Mouse (Mus musculus) ovary, postnatal 14 days (tissue): ENCODE data around the gene Tldc2.

Source experiments
- DNase-seq: peaks from one replicate; pipeline ENCODE4 v3.0.0; 2022; ENCODE audit warnings: low spot score

The Tldc2 gene

DNA sequence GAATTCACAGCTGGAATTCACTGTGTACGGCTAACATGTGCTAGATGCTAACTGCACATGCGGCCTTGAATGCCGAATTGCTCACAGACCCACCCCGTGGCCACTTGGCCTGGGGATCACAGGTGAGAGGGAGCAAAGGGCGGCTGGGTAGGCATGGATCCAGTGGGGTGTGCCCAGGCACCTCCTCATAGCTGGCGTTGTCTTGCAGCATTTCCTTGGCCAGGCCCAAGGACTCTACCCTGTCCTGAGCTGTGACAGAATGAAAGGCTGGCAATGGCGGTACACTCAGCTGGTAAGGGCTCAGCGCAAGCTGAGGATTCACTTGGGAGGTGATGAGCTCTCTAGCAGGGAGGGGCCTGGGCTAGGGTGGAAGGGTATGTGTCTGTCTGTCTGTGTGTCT, at the start of gene Tldc2:
Gene Tldc2, plus strand, starts transcription at position 260 of the 400 bp plus-strand sequence.
- no peak for DNase-seq

DNA sequence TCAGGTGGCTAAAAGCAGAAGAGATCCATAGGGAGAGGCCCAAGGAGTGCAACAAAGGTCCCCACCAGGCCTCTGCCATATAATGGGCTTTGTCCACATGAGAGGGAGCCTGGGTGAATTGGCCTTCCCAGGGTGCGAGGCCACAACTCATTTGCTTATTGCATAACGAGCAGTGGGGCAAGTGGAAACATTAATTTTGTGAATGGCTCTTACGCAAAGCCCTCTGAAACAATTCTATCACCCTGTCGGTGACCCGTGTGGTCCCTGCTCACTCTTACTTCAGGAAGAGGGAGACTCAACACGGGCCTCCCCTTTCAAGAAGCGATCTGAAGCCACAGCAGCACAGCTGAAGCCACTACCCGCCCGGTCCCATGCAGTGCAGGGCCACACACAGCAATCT, 49.6 kb upstream of the Tldc2 start:
- DNase-seq, result no peak

DNA sequence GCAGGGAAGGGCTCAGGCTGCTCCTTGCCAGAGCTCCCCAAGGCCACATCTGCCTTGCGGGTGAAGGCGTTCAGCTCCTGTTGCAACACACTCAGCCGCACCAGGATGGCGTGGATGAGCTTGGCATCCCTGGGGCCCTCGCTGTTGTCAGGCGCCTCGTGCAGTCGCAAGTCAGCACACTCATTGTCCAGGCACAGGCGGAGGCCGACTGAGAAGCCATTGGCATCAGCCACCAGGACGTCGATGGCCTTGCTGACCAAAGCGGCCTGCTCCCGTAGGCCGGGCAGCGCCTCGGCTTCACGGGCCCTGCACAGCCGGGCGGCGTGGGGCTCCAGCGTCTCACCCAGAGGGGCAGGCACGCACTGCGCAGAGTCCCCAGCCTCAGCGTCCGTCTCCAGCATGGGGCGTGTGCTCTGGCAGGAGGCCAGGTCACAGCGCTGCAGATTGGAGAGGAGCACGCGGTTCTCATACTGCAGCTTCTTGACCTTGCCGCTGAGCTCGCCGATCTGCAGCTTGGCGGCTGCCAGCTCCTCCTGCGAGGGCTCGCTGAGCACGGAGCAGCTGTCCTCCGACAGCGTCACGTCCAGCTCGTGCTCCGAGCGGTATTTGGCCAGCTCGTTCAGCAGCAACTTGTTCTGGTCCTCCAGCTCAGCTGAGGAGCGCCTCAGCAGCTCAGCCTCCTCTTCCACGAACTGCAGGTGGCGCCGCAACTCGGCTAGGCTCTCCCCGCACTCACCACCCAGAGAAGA, 46.8 kb upstream of the Tldc2 start:
- no peak for DNase-seq

DNA sequence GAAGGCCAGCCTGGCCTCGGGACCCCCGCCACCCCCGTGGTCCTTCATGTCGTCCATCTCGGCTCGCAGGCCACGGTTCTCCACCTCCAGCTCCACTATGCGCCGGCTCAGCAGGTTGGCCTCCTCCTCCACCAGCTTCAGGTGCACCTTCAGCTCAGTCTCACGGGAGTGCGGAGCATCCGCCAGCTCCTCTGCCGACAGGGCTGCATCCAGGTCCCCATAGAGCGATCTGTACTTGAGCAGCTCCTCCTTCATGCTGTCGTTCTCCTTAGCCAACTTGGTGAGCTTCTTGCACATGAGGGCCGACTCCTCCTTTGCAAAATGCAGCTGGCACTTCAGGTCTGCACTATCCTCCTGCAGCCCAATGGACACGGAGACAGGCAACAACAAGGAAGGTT, 46.2 kb upstream of the Tldc2 start:
- no peak for DNase-seq

DNA sequence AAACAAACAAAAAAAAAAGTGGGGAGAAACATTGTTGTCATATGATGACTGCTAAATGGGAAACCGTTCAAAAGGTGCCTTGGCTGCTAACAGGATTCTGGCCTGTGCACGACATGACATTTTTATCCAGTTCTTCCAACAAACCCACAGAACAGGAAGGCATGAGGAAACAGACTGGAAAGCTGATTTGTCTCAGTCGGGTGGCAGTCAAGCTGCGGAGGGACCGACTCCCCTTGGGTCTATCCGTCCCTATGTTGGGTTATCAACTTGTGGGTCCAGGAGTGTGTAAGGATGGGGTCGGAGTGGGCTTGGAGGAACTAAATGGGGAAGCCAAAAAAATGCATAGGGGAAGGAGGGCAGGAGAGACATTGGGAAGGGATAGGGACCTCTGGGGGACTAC, 45.4 kb upstream of the Tldc2 start:
- no peak for DNase-seq

DNA sequence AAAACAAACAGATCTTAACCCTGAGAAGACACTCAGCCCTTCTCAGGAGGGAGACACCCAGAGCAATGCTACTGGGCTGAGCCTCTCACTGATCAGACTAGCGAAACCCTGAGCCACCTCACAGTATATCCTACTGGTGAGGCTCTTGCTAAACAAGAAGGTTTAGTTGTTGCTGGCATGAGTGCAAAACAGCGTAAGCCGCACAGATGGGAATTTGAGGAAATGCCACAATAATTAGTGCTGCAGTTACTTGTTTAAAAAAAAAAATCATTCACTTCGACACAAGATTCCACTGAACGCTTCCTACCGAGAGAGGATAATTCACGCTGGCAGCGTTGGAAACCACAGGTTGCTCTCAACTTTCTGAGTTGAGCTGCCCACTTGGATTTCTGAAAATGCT, 43.3 kb upstream of the Tldc2 start:
- DNase-seq, result no peak

DNA sequence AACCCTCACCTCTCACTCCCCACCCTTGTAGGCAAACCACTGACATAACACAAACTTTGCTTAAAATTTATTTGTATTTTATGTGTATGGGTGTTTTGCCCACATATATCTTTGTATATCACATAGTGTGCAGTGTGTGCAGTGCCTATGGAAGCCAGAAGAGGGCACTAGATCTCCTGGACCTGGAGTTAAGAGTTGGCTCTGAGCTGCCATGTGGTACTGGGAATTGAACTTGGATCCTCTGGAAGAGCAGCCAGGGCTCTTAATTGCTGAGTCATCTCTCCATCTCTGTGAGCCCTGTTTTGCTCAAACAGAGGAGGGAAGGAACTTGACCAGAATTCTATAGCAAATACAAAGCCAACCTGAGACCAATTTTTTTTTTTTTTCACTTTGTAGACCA, 42.9 kb upstream of the Tldc2 start:
- no peak for DNase-seq

DNA sequence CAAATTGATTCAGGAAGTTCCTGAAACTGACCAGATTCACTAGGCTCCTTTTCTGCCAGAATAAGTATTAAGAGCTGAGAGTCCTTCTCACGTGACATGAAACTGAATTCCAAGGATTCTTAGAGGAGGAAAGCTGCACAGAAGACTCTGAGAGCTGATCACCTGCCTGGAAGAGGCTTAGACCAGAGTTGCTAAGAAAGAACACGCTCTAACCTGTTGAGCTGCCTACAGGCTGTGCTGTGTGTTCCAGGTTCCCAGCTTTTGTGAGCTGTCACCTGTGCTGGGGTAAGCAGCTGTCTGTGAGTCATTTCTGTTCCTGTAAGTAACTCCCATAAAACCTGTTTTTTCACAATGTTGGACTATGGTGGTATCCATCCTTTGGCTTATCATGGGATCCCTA, 40.9 kb upstream of the Tldc2 start:
- no peak for DNase-seq

DNA sequence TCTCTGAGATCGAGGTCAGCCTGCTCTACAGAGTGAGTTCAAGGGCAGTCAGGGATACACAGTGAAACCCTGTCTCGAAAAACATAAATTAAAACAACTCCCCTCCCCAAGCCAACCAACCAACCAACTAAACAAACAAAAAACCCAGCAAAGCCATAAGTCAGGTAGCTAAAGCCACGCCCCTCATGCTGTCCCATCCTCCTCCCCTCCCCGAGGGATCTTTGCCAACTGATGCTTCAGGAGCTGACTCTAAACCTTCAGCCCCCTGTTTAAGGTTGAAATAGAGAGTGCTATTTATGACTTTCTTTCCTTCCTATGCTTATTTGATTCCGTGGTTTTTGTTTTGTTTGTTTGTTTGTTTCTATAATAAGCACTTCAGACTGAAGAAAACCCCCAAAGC, 39.9 kb upstream of the Tldc2 start:
- DNase-seq, result no peak

DNA sequence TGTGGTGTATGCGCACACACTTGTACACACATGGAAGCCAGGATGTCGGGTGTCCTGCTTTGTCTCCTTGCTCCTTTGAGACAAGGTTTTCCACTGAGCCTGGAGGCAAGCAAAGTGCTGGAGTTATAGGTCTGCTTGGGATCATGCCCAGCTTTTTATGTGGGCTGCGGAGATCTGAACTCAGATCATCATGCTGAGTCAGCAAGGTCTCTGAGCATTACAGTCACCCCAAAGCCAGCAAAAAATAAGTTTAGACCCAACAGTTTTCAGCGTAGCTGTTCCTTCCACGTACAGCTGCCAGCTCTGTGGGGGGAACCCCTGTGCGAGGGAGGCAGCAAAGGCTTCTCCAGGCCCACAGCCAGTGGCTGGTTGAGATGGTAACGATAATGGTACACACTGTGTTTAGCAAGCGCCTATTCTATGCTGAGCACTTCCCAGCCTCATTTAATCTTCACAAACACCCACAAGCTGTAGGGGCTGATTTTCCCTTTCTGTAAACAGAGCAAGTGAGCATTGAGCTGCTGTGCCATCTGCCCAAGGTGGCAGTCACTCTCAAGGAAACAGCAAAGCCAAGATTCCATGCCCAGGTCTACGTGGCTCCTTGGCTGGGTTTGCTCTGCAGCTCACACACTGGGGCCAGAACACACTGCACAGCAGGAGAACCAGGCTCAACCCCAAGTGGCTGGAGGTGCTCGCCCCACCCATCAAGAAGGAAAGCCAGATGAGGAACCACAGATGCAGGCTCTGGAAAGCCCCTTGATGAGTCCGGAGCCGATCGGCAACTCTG, 38.3 kb upstream of the Tldc2 start:
- DNase-seq, result no peak

DNA sequence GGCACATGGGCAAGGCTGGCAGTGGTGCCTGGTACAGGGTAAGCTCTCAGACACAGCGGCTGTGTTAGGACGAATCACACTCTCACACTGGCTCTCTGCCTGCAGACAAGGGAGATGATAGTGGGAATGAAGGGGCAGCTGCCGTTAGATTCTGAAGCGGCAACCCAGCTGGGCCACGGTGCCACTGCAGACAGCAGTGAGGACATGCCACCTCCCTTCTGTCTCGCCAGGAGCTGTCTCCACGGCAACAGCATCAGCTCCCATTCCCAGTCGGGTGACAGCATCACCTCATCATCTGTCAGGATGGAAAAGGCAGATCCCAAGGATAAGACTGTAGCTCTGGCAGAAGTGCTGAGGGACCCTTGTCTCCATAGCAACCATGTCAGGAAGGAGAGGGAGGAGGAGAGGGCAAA, 37.0 kb upstream of the Tldc2 start:
- no peak for DNase-seq

DNA sequence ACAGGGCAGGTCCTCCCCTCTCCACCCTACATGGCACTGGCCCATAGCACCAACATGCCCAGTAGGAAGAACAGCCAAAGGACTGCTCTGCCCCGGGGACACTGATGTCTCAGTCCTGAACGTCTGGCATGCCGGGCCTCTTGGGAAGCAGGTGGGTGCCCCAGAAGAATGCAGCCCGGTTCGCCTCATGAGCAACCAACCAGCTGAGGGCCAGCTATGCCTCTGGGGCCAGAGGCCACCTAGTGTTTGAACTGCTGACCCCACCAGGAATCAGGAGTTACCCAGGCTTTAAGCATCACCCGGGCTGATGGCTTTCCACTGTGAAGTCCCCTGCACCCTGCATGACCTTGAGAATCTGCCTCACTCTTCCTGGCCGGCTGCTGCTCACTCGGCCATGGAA, 34.4 kb upstream of the Tldc2 start:
- no peak for DNase-seq

DNA sequence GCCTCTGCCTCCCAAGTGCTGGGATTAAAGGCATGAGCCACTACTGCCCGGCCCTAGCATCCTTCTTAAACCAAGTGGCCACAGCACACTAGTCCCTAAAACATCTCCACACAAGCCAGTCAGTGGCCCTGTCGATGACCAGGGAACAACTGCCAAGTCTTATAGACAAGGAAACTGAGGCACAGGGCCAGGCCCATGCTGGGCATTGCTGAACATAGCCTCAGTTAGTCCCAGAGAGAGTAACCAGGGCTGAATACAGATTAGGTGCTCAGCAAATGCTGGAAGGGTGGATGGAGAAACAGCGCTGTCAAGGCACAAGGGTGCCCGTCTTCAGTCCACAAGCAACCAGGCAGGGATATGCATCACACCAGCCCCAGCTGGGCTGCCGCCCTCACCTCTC, 33.7 kb upstream of the Tldc2 start:
- DNase-seq, result no peak

DNA sequence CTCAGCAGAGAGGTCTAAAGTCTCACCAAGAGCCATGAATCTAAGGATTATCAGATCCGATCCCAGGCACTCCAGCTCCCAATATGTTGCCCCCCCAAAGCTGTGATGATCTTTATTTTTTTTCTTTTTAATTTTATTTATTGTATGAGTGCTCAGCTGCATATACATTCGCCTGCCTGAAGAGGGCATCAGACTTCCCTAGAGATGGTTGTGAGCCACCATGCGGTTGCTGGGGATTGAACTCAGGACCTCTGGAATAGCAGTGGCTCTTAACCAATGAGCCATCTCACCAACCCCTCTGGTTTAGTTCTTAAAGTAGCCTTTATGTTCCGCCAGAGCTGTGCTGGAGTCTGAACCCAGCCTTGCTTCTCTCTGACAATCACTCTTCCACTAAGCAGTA, 33.1 kb upstream of the Tldc2 start:
- no peak for DNase-seq

DNA sequence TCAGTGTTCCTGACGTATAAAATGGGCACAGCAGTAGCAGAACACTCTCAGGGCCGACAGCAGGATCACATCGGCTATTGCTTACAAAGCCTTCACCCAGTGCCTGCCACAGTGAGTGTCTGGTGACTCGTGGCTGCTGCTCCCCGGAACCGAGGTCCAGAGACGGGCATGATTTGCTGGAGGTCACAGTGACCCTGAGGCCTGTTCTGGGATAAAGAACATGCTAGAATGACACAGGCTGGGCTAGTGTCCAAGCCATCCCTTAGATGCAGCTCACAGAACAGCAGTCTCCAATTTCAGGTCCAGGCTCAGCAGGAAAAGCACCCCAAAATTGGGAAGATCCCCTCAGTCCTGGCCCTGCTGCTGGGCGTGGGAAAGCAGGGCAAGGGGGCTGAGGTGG, 32.6 kb upstream of the Tldc2 start:
- DNase-seq, result no peak

DNA sequence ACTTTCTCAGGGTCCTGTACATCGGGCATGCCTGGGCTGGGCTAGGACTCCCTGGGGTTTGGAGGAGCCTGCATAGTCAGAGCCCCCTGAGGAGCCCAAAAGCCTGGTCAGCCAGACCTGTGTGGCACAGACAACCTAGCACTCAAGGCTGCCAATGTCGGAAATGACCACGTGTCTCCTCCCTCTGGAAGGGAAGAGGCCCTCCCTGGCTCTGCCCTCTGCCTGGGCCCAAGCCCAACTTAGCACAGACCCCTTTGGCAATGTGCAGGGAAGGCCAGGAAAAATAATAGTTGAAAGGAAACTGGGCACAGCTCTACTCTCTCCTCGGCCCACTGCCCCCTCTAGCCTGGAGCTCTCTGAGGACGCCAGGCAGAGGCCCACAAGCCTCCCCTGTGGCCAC, 32.0 kb upstream of the Tldc2 start:
- DNase-seq, result no peak

DNA sequence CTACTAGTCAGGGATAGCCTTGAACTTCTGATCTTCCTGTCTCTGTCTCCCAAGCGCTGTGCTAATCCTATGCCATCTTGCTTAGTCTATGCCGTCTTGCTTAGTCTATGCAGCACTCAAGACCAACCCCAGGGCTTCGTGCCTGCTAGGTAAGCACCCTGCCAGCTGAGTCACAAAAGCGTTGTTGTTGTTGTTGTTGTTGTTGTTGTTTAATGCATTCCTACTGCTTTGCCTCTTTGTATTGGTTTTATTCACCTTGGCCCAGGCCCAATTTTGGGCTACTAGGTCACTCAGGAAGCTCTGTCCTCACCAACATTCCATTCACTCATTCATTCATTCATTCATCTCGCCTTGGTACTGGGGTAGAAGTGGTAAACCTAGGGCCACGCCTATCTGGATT, 31.1 kb upstream of the Tldc2 start:
- no peak for DNase-seq

DNA sequence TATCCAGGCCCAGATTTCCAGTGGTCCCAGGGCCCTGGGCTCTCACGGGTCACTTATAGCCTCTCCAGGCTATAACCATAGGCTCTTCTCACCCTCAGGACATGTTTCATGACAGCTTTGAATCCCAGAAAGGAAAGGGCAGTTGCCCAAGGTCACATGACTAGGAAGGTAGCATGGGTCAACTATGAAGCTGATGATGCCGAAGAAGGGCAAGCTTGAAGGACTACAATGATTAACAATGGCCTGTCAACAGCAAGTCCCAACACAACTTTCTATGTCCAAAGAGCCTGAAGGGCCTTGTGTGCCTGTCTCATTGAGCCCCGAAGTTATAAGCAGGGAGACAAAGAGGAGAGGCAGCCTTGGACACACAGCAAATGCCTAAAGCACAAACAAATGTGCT, 29.7 kb upstream of the Tldc2 start:
- no peak for DNase-seq

DNA sequence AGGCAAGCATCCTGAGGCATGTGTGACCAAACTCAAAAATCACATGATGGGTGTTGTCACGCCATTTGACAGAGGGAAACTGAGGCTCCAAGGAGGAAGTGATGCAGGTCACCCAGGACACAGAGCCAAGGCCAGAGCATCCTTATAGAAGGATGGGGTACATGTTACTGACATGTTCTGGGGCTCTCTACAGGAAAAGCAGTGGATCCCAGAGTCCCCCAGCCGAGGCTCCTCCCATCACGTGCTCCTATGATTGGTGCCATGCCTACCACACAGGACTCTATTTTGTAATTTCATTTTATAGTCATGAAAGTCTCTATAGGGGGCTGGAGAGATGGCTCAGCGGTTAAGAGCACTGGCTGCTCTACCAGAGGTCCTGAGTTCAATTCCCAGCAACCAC, 29.1 kb upstream of the Tldc2 start:
- DNase-seq, result no peak

DNA sequence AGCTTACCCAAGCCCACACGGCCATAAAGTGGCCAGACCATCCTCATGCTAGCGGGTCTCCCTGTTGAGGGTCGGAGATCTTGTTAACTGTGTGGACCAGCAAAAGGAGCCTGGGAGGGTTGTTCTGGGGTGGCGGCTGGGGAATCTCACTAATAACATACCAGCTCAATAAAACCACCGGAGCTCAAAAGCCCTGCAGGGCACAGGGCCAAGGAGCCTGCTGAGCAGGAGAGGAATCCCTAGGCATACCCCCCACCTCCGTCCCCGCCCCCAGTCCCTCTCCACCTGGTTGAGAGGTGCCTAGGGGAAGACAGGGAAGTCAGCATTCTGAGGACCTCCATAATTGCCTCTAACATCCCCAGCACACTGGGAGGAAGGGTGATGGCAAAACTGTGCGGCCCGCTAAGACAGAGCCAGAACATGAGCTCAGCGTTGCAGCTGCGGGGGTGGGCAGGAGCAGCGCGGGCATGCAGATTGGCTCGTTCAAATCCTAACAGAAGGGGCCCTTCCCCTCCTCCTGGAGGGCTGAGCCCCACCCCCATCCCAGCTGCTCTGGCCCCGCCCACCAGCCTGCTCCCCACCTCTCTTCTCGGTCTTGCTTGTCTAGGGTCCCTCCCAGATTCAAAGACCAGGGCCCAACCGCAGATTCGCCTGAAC, 28.4 kb upstream of the Tldc2 start:
- no peak for DNase-seq

DNA sequence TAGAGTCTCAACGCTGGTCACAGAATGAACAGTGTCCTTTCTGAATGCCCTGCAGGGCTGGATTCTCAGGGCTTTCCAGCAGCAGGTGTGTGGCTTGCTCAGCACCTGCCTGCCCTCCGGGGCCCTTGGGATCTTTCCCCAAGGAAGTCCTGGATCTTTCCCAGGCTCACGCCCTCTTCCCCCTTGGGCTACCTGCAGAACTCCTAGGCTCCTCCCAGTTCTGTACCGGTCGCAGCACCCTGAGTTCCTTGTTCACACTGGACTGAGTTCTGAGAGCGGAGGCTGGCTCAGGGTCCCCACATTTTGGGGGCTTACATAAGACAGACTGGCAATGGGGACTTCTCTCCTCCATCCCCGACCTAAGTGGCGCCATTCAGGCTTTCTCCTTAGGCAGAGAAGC, 27.7 kb upstream of the Tldc2 start:
- no peak for DNase-seq

DNA sequence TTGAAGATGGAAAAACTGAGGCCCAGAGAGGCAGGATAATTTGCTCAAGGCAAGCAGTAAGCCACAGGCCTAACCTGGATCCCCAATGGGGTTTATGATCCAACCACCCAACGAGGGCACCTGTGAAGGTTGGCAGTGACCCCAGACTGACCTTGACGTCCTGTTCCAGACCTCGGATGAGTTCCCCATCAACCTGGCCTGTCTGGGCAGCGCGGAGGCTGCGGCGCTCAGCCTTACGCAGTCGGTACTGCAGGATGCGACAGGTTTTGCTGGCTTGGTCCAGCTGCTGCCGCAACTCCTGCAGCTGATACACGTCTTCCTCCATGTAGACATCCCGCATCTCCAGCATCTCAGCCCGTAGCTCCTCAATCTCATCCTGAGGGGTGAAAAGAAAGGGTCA, 26.8 kb upstream of the Tldc2 start:
- no peak for DNase-seq

DNA sequence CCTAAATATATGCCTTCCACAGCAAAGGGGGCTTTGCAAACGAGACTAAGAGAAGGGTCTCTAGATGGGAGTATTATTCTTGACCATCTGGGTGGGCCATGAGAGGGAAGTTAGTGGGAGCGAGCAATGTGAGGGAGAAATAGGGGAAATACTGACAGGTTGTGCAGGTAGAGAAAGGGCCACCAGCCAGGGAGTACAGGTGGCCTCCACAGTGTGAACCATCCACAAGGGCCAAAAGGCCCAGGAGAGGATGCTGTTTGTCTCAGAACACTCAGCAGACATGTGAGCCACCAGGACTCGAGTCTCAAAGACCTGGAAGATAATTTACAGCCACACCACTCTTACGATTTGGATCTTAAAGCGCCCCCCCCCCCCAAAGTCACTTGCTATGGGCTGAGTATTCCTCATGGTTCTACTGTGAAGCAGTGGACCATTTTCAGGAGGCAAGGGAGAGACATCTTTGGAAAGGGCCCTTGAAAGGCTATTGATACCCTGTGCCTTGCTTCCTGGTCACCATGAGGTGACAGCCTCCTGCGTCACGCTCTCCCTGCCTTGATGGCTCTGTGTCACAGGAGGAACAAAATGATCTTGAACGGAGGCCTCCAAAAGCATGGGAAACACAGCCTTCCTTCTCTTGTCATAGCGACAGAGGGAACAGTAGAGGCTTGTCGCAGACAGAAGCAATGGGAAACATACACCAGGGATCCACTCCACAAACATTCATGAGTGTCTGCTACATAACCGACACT, 26.1 kb upstream of the Tldc2 start:
- DNase-seq, result no peak
